Mouse (Mus musculus): ENCODE measurements at regions not wholly inside any gene's neighbourhood (a gene's known extent, or its start where the extent isn't known, plus 50 kb on each side); places are given as distances from the start of the nearest gene placed in this dataset.

GRCm38 (mm10) chr7:63811816-63812215 lies 104.8 kb upstream of the E030018B13Rik start:
- Histone ChIP-seq H3K27me3 (ENCODE audit: control insufficient read depth, insufficient read depth, insufficient read length) (no peaks in the 10 kb centered on the region), H3ac (ENCODE audit: control insufficient read depth, insufficient read length) (no peak overlapping the region), H3K4me2 (ENCODE audit: low read depth) (no peak overlapping the region), H3K4me3 (no peak overlapping the region), H3K79me2 (ENCODE audit: control insufficient read depth, insufficient read depth) (no peaks in the 10 kb centered on the region), H3K36me3 (ENCODE audit: control insufficient read depth, insufficient read depth) (no peaks in the 10 kb centered on the region)
- TF ChIP-seq TCF3 (IDR thresholded peaks at IDR 0.05; ENCODE audit: insufficient read length, low read depth) (no peak), POLR2A (IDR thresholded peaks at IDR 0.05; ENCODE audit: insufficient read length, low read depth) (no peak), E2F4 (IDR thresholded peaks at IDR 0.05; ENCODE audit: insufficient read depth) (no peak), REST (IDR thresholded peaks at IDR 0.05; ENCODE audit: insufficient read depth, insufficient read length) (no peak), MAX (IDR thresholded peaks at IDR 0.05; ENCODE audit: low read depth) (no peak), MYOD1 (IDR thresholded peaks at IDR 0.05; ENCODE audit: control insufficient read depth in 1 of 3, insufficient read length in 2 of 3, low read depth in 2 of 3) (no peak), MYOG (IDR thresholded peaks at IDR 0.05; ENCODE audit: control insufficient read depth in 1 of 3, insufficient read depth in 1 of 3, insufficient read length in 2 of 3, low read depth in 2 of 3) (no peak), SRF (IDR thresholded peaks at IDR 0.05; ENCODE audit: control insufficient read depth, insufficient read length, low read depth) (no peak), CEBPB (IDR thresholded peaks at IDR 0.05; ENCODE audit: insufficient read depth, poor library complexity, severe bottlenecking) (no peak), POLR2AphosphoS2 (IDR thresholded peaks at IDR 0.05; ENCODE audit: insufficient read length, low read depth) (no peak), TCF12 (IDR thresholded peaks at IDR 0.05; ENCODE audit: insufficient read depth, poor library complexity, severe bottlenecking) (no peak), USF1 (IDR thresholded peaks at IDR 0.05; ENCODE audit: low read depth) (no peak)

DNA sequence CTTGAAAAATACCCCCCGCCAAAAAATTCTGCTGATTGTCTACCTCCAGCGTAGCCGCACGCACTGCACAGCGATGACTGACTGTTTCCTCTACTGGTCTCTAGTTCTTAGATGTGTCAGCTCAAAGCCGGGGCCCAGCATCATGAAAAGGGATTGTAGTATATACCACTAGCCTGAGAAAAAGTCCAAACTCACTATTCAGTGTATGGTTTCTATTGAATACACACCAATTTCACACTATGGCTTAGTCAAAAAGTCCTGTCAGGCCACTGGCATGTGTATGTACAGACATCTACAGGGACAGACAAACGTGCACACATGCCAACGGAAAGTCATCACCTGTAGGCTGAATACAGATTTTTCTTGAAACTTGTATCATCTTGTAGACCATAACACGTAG lies 101.1 kb upstream of the E030018B13Rik start:
- no peaks in the 10 kb centered on the region for H3K36me3 ChIP-seq (ENCODE audit: control insufficient read depth, insufficient read depth)
- H3ac ChIP-seq (ENCODE audit: control insufficient read depth, insufficient read length) = no peak overlapping the region
- H3K79me2 ChIP-seq (ENCODE audit: control insufficient read depth, insufficient read depth) = no peaks in the 10 kb centered on the region
- no peak overlapping the region for H3K4me3 ChIP-seq
- TF ChIP-seq MAX (IDR thresholded peaks at IDR 0.05; ENCODE audit: low read depth) = no peak
- TF ChIP-seq POLR2A (IDR thresholded peaks at IDR 0.05; ENCODE audit: insufficient read length, low read depth) = no peak
- TF ChIP-seq MYOD1 (IDR thresholded peaks at IDR 0.05; ENCODE audit: control insufficient read depth in 1 of 3, insufficient read length in 2 of 3, low read depth in 2 of 3) = no peak
- no peak for TF ChIP-seq USF1 (IDR thresholded peaks at IDR 0.05; ENCODE audit: low read depth)
- TF ChIP-seq TCF12 (IDR thresholded peaks at IDR 0.05; ENCODE audit: insufficient read depth, poor library complexity, severe bottlenecking) = no peak
- no peak for TF ChIP-seq MYOG (IDR thresholded peaks at IDR 0.05; ENCODE audit: control insufficient read depth in 1 of 3, insufficient read depth in 1 of 3, insufficient read length in 2 of 3, low read depth in 2 of 3)
- TF ChIP-seq CEBPB (IDR thresholded peaks at IDR 0.05; ENCODE audit: insufficient read depth, poor library complexity, severe bottlenecking) = no peak
- TF ChIP-seq TCF3 (IDR thresholded peaks at IDR 0.05; ENCODE audit: insufficient read length, low read depth) = no peak
- no peak for TF ChIP-seq E2F4 (IDR thresholded peaks at IDR 0.05; ENCODE audit: insufficient read depth)
- TF ChIP-seq POLR2AphosphoS2 (IDR thresholded peaks at IDR 0.05; ENCODE audit: insufficient read length, low read depth) = no peak
- no peak for TF ChIP-seq REST (IDR thresholded peaks at IDR 0.05; ENCODE audit: insufficient read depth, insufficient read length)
- TF ChIP-seq SRF (IDR thresholded peaks at IDR 0.05; ENCODE audit: control insufficient read depth, insufficient read length, low read depth) = no peak
- no peaks in the 10 kb centered on the region for H3K27me3 ChIP-seq (ENCODE audit: control insufficient read depth, insufficient read depth, insufficient read length)
- H3K4me2 ChIP-seq (ENCODE audit: low read depth) = peak overlapping the region; percentile 64

DNA sequence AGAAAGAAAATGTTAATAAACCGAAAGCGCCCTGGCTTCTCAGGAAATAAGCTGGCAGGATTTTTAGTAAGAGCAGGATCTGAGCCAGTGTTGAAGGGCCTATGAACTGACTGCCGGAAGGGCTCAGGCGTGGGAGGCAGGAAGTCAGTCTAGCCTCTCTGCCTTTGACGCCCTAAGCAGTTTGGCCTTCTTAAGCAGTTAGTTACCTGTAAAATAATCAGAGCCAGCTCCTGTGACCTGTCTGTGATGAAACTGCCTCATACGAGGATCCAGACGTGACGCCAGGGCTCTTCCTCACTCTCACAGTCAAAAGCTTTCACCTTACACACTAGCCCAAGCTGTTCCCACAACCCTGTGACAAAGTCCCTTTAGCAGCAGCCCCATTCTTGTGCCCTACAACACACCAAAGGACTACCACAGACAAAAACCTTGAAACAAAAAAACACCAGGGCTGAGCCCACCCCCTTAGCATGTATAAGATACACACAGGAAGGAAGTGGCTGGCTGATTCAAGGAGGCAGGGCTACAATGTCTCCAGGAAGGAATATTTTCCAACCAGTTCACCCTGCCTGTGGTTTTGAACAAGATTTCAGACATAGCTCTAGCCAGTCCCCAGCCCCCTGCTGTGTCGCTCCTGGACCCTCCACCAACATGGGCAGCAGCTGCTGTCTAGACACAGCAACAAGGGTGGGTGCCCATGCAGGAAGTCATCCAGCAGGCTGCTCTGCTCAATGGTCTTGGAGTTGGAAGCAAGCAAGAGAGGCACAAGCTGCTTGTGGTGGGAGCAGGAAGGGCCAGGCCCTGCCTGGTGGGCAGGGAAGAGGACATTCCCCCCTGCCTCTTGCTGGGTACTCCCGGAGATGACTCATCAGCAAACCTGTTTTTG lies 100.4 kb upstream of the E030018B13Rik start:
- Histone ChIP-seq H3K4me3 (peak overlapping the region; percentile 2), H3K36me3 (ENCODE audit: control insufficient read depth, insufficient read depth) (no peaks in the 10 kb centered on the region), H3K27me3 (ENCODE audit: control insufficient read depth, insufficient read depth, insufficient read length) (no peaks in the 10 kb centered on the region), H3K79me2 (ENCODE audit: control insufficient read depth, insufficient read depth) (no peaks in the 10 kb centered on the region), H3ac (ENCODE audit: control insufficient read depth, insufficient read length) (no peak overlapping the region), H3K4me2 (ENCODE audit: low read depth) (peak overlapping the region; percentile 64)
- TF ChIP-seq POLR2A (IDR thresholded peaks at IDR 0.05; ENCODE audit: insufficient read length, low read depth) (peak; percentile 43), MYOD1 (IDR thresholded peaks at IDR 0.05; ENCODE audit: control insufficient read depth in 1 of 3, insufficient read length in 2 of 3, low read depth in 2 of 3) (peak in 2 of 3 experiments; percentile 85 to 95), MYOG (IDR thresholded peaks at IDR 0.05; ENCODE audit: control insufficient read depth in 1 of 3, insufficient read depth in 1 of 3, insufficient read length in 2 of 3, low read depth in 2 of 3) (peak in 2 of 3 experiments; percentile 80 to 86), TCF3 (IDR thresholded peaks at IDR 0.05; ENCODE audit: insufficient read length, low read depth) (no peak), POLR2AphosphoS2 (IDR thresholded peaks at IDR 0.05; ENCODE audit: insufficient read length, low read depth) (peak; percentile 17), TCF12 (IDR thresholded peaks at IDR 0.05; ENCODE audit: insufficient read depth, poor library complexity, severe bottlenecking) (peak; percentile 14)

- H3K4me3 ChIP-seq = no peak overlapping the region
- H3K79me2 ChIP-seq (ENCODE audit: control insufficient read depth, insufficient read depth) = no peaks in the 10 kb centered on the region
- H3K27me3 ChIP-seq (ENCODE audit: control insufficient read depth, insufficient read depth, insufficient read length) = no peaks in the 10 kb centered on the region
- H3K36me3 ChIP-seq (ENCODE audit: control insufficient read depth, insufficient read depth) = no peaks in the 10 kb centered on the region
- no peak overlapping the region for H3ac ChIP-seq (ENCODE audit: control insufficient read depth, insufficient read length)
- TF ChIP-seq REST (IDR thresholded peaks at IDR 0.05; ENCODE audit: insufficient read depth, insufficient read length) = no peak
- TF ChIP-seq MYOG (IDR thresholded peaks at IDR 0.05; ENCODE audit: control insufficient read depth in 1 of 3, insufficient read depth in 1 of 3, insufficient read length in 2 of 3, low read depth in 2 of 3) = no peak
- no peak for TF ChIP-seq CEBPB (IDR thresholded peaks at IDR 0.05; ENCODE audit: insufficient read depth, poor library complexity, severe bottlenecking)
- TF ChIP-seq TCF3 (IDR thresholded peaks at IDR 0.05; ENCODE audit: insufficient read length, low read depth) = no peak
- no peak for TF ChIP-seq MAX (IDR thresholded peaks at IDR 0.05; ENCODE audit: low read depth)
- TF ChIP-seq SRF (IDR thresholded peaks at IDR 0.05; ENCODE audit: control insufficient read depth, insufficient read length, low read depth) = no peak
- TF ChIP-seq USF1 (IDR thresholded peaks at IDR 0.05; ENCODE audit: low read depth) = no peak
- no peak for TF ChIP-seq TCF12 (IDR thresholded peaks at IDR 0.05; ENCODE audit: insufficient read depth, poor library complexity, severe bottlenecking)
- no peak for TF ChIP-seq E2F4 (IDR thresholded peaks at IDR 0.05; ENCODE audit: insufficient read depth)
- TF ChIP-seq MYOD1 (IDR thresholded peaks at IDR 0.05; ENCODE audit: control insufficient read depth in 1 of 3, insufficient read length in 2 of 3, low read depth in 2 of 3) = no peak
- TF ChIP-seq POLR2AphosphoS2 (IDR thresholded peaks at IDR 0.05; ENCODE audit: insufficient read length, low read depth) = no peak
- TF ChIP-seq POLR2A (IDR thresholded peaks at IDR 0.05; ENCODE audit: insufficient read length, low read depth) = no peak
- peak overlapping the region; percentile 64 for H3K4me2 ChIP-seq (ENCODE audit: low read depth)
These were observed 99.2 kb upstream of the E030018B13Rik start for GRCm38 (mm10) chr7:63817476-63817875.

Measured in myocyte (in vitro differentiated cells).